Mouse (Mus musculus) limb, embryonic 15.5 days (tissue): ENCODE results near the gene Katnbl1. TPM values are rescaled to one million over a fixed set of nuclear protein-coding genes. Genes with fewer than 3 reads are reported as not detected.
A peak's percentile ranks its signal among the peaks of the same experiment; 100 is the strongest.

ENCODE experiments used
- ATAC-seq: fragments of 200-750 bp; cut with Nextera tagmentation; 2 replicates; pipeline ENCODE4 v1.8.0; 2017; ENCODE audit warnings: low read depth, moderate TSS enrichment; ENCODE audit not compliant: insufficient number of reproducible peaks, low FRiP score, low TSS enrichment
- H3K27ac ChIP-seq: fragments of 300-500 bp; sonication (generic); 2 replicates; pipeline ENCODE4 v1.5.1; 2015; ENCODE audit warnings: moderate library complexity, mild to moderate bottlenecking, inconsistent platforms
- H3K27me3 ChIP-seq: fragments of 300-500 bp; sonication (generic); 2 replicates; pipeline ENCODE4 v1.6.1; 2015; ENCODE audit warnings: inconsistent platforms
- H3K36me3 ChIP-seq: fragments of 300-500 bp; sonication (generic); 2 replicates; pipeline ENCODE4 v1.6.1; 2015; ENCODE audit warnings: inconsistent platforms
- H3K4me1 ChIP-seq: fragments of 300-500 bp; sonication (generic); 2 replicates; pipeline ENCODE4 v1.6.1; 2015; ENCODE audit warnings: inconsistent platforms
- H3K4me2 ChIP-seq: fragments of 300-500 bp; sonication (generic); 2 replicates; pipeline ENCODE4 v1.6.1; 2015; ENCODE audit warnings: mild to moderate bottlenecking, inconsistent platforms
- H3K4me3 ChIP-seq: fragments of 300-500 bp; sonication (generic); 2 replicates; pipeline ENCODE4 v1.5.1; 2015; ENCODE audit warnings: mild to moderate bottlenecking, inconsistent platforms
- H3K9ac ChIP-seq: fragments of 300-500 bp; sonication (generic); 2 replicates; pipeline ENCODE4 v1.6.1; 2015; ENCODE audit warnings: inconsistent platforms
- H3K9me3 ChIP-seq: fragments of 300-500 bp; sonication (generic); 2 replicates; pipeline ENCODE4 v1.6.1; 2016; ENCODE audit warnings: inconsistent platforms
- WGBS: fragments of 180-500 bp; shearing (Covaris S2); methylation state at CpG from one replicate; pipeline ENCODE4 v1.1.7; 2015; 5-methylcytosine and 5-hydroxymethylcytosine counted together
- polyA plus RNA-seq: library from polyadenylated mRNA; unstranded; fragments of >200 nt; fragmentation: Nextera tagmentation; extraction: Ambion mirVana; gene quantifications from 2 replicates; pipeline ENCODE4 v1.2.1, GENCODE M21; 2015

The Katnbl1 gene
- polyA plus RNA-seq, 1 experiment from 2014 or later: 47.8 TPM

- 2% methylated on average over 46 of the region's 46 CpGs for WGBS
- Histone ChIP-seq H3K36me3 (peaks cover 18% of the 10 kb centered on the region), H3K27ac (peak within 1 kb of the TSS; percentile 89), H3K4me1 (peaks cover 13% of the 10 kb centered on the region), H3K9me3 (no peaks in the 10 kb centered on the region), H3K4me2 (peak within 1 kb of the TSS; percentile 82), H3K27me3 (no peaks in the 10 kb centered on the region), H3K9ac (peak within 1 kb of the TSS; percentile 79), H3K4me3 (peak within 1 kb of the TSS; percentile 94)
- ATAC-seq: no peak; the same call in 1 of the 2 replicates
Measured at GRCm38 (mm10) chr2:112367726-112368673, 11.0 kb upstream of the Katnbl1 start, which contains the start of gene Emc4. Gene Emc4, minus strand, starts transcription at chr2:112368027.

- Histone ChIP-seq H3K4me1 (peaks cover 13% of the 10 kb centered on the region), H3K27me3 (0 out of 2 replicates have a peak, but pooled peaks cover 2% of the 10 kb centered on the region), H3K4me3 (no peak overlapping the region), H3K27ac (no peak overlapping the region), H3K9ac (no peak overlapping the region), H3K36me3 (0 out of 2 replicates have a peak, but pooled peaks cover under 1% of the 10 kb centered on the region), H3K4me2 (no peak overlapping the region), H3K9me3 (no peaks in the 10 kb centered on the region)
- no peak for ATAC-seq
- WGBS: 61% methylated on average over 5 of the region's 5 CpGs
Measured at GRCm38 (mm10) chr2:112369941-112370340, 9.1 kb upstream of the Katnbl1 start.

GRCm38 (mm10) chr2:112373141-112373540 lies 5.9 kb upstream of the Katnbl1 start:
- H3K9ac ChIP-seq: no peak overlapping the region
- no peak overlapping the region for H3K4me3 ChIP-seq
- 0 out of 2 replicates have a peak, but pooled peaks cover 2% of the 10 kb centered on the region for H3K27me3 ChIP-seq
- H3K4me2 ChIP-seq: no peak overlapping the region
- H3K27ac ChIP-seq: no peak overlapping the region
- no peaks in the 10 kb centered on the region for H3K9me3 ChIP-seq
- H3K4me1 ChIP-seq: 0 out of 2 replicates have a peak, but pooled peaks cover 4% of the 10 kb centered on the region
- no peak for ATAC-seq
- no peaks in the 10 kb centered on the region for H3K36me3 ChIP-seq
- whole genome bisulfite sequencing: 56% methylated on average over 4 of the region's 4 CpGs

DNA sequence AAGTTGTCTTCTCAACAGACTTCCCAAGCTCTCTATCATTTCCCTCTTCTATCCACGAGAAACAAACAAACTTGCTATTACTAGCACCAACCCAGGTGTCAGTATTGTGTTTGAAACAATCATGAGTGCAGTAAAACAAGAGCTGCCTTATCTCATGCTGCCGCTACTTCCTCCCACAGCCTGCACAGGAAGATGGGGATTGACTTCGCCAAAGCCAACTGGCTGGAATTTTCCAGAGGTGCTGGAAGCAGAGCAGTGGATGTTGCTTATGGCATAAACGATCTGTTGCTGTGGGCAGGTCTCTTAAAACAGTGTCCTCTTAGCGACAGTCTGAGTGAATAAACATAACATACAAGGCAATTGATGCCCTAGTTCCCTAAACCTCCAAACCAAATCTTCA lies 4.4 kb upstream of the Katnbl1 start:
- Histone ChIP-seq H3K9me3 (no peaks in the 10 kb centered on the region), H3K36me3 (no peaks in the 10 kb centered on the region), H3K27ac (no peak overlapping the region), H3K4me1 (peaks cover 6% of the 10 kb centered on the region; the same call in 1 of the 2 replicates), H3K4me2 (no peak overlapping the region), H3K27me3 (0 out of 2 replicates have a peak, but pooled peaks cover 2% of the 10 kb centered on the region), H3K9ac (no peak overlapping the region), H3K4me3 (no peak overlapping the region)
- WGBS: 54% methylated on average over 5 of the region's 5 CpGs
- no peak for ATAC-seq

DNA sequence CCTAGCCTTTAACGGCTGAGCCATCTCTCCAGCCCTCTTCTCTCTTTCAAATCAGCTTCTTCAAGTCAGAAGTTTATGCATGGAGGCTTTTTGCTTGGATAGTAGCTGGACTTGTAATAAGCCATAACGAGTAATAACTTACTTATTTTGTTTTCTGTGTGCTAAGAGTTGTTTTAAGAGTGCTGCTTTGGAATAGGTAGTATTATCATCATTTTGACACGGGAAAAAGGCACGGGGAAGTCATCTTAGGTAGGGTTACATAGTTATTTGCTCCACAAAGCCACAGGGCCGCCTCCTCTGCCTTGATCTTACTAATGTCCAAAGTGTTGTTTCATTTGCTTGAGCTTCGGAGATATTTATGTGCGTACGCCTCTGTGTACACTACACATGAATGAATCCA lies 1.1 kb downstream of the Katnbl1 start:
- peak overlapping the region; percentile 97 for H3K9ac ChIP-seq
- H3K4me3 ChIP-seq: peak overlapping the region; percentile 96
- peaks cover 9% of the 10 kb centered on the region for H3K4me1 ChIP-seq
- 31% methylated on average over 8 of the region's 8 CpGs for WGBS
- no peaks in the 10 kb centered on the region for H3K9me3 ChIP-seq
- H3K36me3 ChIP-seq: no peaks in the 10 kb centered on the region
- ATAC-seq: no peak
- peak overlapping the region; percentile 47 for H3K4me2 ChIP-seq
- H3K27ac ChIP-seq: peak overlapping the region; percentile 92; the same call in 1 of the 2 replicates
- H3K27me3 ChIP-seq: no peaks in the 10 kb centered on the region

DNA sequence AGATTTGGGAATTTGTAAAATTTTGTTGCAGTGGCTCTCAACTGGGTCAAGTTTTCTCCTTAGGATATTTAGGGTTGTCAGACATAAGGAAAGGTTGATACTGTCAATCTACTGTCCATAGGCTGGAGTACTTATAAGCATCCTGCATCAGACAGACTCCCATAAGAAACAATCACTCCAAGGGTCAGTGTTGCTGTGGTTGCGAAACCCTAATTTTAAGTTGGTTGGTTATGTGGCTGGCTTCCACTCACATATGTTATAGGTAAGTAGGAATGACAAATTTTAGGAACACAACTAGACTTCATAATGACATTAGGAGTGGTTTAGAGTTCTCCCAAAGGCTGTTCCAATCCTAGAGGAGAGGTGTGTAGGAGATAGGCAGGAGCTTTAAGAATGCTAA lies 2.2 kb downstream of the Katnbl1 start:
- ATAC-seq: no peak
- no peaks in the 10 kb centered on the region for H3K27me3 ChIP-seq
- peaks cover 9% of the 10 kb centered on the region for H3K4me1 ChIP-seq
- no peaks in the 10 kb centered on the region for H3K9me3 ChIP-seq
- H3K36me3 ChIP-seq: no peaks in the 10 kb centered on the region
- 98% methylated on average over 1 of the region's 1 CpGs for WGBS
- H3K9ac ChIP-seq: no peak overlapping the region
- H3K27ac ChIP-seq: no peak overlapping the region
- H3K4me3 ChIP-seq: no peak overlapping the region
- no peak overlapping the region for H3K4me2 ChIP-seq

DNA sequence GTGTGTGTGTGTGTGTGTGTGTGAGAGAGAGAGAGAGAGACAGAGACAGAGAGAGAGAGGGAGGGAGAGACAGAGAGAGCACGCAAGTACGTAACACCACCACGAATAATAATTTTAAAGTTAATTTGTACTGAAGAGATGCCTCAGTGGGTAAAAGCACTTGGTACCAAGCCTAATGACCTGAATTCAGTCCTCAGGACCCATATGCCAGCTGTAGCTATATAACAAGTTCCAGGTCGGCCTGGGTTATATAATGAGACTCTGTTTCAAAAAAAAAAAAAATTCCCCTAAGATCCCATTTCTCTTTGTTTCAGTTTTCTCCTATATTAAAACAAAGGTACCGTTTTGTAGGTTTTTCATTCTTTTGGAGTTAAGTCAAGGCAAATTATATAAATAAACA lies 11.8 kb downstream of the Katnbl1 start:
- H3K36me3 ChIP-seq: peaks cover 3% of the 10 kb centered on the region; the same call in 1 of the 2 replicates
- ATAC-seq: no peak
- no peaks in the 10 kb centered on the region for H3K27me3 ChIP-seq
- H3K4me2 ChIP-seq: no peak overlapping the region
- WGBS: 53% methylated on average over 5 of the region's 5 CpGs
- no peaks in the 10 kb centered on the region for H3K9me3 ChIP-seq
- no peak overlapping the region for H3K9ac ChIP-seq
- H3K4me1 ChIP-seq: peaks cover 5% of the 10 kb centered on the region; the same call in 1 of the 2 replicates
- H3K27ac ChIP-seq: no peak overlapping the region
- H3K4me3 ChIP-seq: no peak overlapping the region

GRCm38 (mm10) chr2:112391346-112392000 lies 12.5 kb downstream of the Katnbl1 start:
- H3K9me3 ChIP-seq: no peaks in the 10 kb centered on the region
- no peak overlapping the region for H3K4me2 ChIP-seq
- no peak for ATAC-seq
- no peaks in the 10 kb centered on the region for H3K27me3 ChIP-seq
- peaks cover 5% of the 10 kb centered on the region; the same call in 1 of the 2 replicates for H3K4me1 ChIP-seq
- no peak overlapping the region for H3K9ac ChIP-seq
- no peak overlapping the region for H3K27ac ChIP-seq
- H3K4me3 ChIP-seq: no peak overlapping the region
- H3K36me3 ChIP-seq: peaks cover 3% of the 10 kb centered on the region; the same call in 1 of the 2 replicates
- 57% methylated on average over 4 of the region's 4 CpGs for WGBS

DNA sequence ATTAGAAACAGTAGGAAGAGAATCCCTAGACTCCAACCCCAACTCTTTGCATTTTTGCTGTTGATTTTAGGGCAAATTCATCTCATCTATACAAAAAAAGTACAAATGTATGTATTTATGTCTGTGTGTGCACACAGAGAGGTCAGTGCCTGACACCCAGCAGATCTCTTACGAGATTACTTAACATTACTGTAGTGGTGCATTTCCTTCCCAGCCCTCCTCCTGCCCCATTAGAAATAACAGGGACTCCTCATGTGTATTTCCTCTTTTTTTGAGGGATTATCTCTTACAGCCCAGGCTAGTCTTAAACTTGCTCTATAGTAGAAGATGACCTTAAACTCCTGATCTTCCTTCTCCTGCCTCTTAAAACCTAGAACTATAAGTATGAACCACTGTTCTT lies 13.7 kb downstream of the Katnbl1 start:
- no peaks in the 10 kb centered on the region for H3K9me3 ChIP-seq
- no peak overlapping the region for H3K4me3 ChIP-seq
- H3K27me3 ChIP-seq: no peaks in the 10 kb centered on the region
- no peak overlapping the region for H3K27ac ChIP-seq
- no peak overlapping the region for H3K9ac ChIP-seq
- H3K4me2 ChIP-seq: no peak overlapping the region
- no peak for ATAC-seq
- H3K4me1 ChIP-seq: peaks cover 5% of the 10 kb centered on the region; the same call in 1 of the 2 replicates
- whole genome bisulfite sequencing: 92% methylated on average over 1 of the region's 1 CpGs
- peaks cover 3% of the 10 kb centered on the region; the same call in 1 of the 2 replicates for H3K36me3 ChIP-seq

GRCm38 (mm10) chr2:112393958-112394357 lies 14.9 kb downstream of the Katnbl1 start:
- Histone ChIP-seq H3K4me2 (no peak overlapping the region), H3K27ac (no peak overlapping the region), H3K27me3 (no peaks in the 10 kb centered on the region), H3K4me1 (peaks cover 5% of the 10 kb centered on the region; the same call in 1 of the 2 replicates), H3K9ac (no peak overlapping the region), H3K9me3 (no peaks in the 10 kb centered on the region), H3K4me3 (no peak overlapping the region), H3K36me3 (peaks cover 3% of the 10 kb centered on the region; the same call in 1 of the 2 replicates)
- no peak for ATAC-seq

DNA sequence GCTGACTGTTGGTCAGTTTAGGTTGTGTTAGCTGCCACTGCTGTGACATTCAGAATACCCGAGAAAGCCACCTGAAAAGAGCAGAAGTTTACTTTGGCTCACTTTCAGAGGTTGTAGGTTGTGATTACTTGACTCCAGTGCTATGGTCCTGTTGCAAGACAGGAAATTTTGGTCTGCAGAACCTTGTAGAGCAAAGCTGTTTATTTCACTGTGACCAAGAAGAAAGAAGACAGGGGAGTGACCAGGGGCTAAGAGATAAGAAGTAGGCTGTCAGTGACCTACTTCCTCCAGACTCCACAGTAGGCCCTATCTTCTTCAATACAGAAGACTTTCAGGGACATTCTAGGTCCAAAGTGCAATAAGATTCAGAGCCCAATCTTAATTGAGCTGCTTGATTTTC lies 17.6 kb downstream of the Katnbl1 start:
- Histone ChIP-seq H3K36me3 (peaks cover 3% of the 10 kb centered on the region; the same call in 1 of the 2 replicates), H3K4me1 (0 out of 2 replicates have a peak, but pooled peaks cover under 1% of the 10 kb centered on the region), H3K27me3 (no peaks in the 10 kb centered on the region), H3K27ac (no peak overlapping the region), H3K9ac (no peak overlapping the region), H3K9me3 (no peaks in the 10 kb centered on the region), H3K4me3 (no peak overlapping the region), H3K4me2 (no peak overlapping the region)
- WGBS: 71% methylated on average over 1 of the region's 1 CpGs
- ATAC-seq: no peak
